Mouse (Mus musculus): ENCODE results near the gene Rpl11. TPM values are rescaled to one million over a fixed set of nuclear protein-coding genes. Genes with fewer than 3 reads are reported as not detected.
A peak's percentile ranks its signal among the peaks of the same experiment; 100 is the strongest.

Gene Rpl11
- total RNA-seq, 2 experiments from 2014 or later, result 209 to 218 TPM

DNA sequence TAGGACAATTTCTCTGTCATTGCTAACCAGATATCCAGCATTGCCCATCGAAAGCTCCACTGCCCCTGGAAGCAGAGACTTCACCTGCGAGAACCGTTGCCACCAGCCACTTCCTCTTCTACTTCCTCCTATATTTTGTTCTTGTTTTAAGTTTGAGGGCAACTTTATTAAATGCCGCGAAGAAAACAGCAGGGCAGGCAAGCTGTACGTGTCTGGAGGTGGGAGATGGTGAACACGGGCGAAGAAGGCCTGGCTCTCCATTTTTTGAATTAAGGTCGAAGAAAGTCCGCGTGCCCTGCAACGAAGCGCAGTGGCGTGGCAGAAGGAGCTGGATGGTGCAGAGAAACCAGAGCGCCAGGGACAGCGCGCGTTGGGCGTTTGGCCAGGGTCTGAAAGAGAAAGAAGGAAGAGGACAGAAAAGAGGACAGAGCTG lies 25.1 kb downstream of the Rpl11 start:
- no peak for DNase-seq

DNA sequence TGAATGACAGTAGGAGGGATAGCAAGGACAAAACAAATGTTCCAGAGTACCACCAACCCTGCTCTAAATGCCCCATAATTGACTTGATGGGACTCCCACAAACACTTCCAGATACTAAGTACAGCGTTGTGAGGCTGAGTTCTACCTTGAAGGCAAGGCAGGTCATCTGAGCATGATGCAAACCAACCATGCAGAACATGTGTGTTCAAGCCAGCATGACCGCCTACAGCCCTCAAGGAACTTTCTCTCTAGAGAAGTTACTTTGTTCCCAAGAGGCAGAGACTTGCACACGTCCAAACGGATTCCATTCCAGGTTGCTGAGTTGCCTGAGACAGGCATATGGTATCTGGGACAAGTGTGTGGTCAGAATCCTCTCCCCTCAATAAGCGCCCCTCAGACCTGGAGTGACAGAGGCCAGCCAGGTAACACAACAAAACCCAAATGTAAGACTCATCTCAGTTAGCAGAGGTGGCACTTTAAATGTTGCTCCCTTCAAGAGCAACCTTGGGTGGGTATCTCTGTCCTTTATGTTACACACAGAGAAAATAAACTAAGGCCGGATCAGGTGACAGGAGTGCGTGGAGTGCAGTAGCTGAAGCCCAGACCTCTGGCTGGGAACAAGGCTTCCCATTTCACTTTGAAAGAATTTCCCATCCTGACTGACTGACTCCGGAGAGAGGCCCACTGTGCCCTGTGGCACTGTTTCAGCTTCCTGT lies 25.7 kb downstream of the Rpl11 start:
- no peak for DNase-seq

DNA sequence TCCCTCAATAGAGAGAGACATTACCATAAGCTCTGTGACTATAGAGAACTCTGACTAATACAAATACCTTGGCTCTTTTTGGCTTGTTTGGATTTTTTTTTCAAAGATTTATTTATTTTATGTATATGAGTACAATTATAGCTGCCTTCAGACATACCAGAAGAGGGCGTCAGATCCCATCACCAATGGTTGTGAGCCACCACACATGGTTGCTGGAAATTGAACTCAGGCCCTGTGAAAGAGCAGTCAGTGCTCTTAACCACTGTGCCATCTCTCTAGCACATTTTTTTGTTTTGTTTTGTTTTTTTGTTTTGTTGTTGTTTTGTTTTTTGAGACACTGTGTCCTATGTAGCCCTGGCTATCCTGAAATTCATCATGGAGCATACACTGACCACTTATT lies 27.9 kb downstream of the Rpl11 start:
- DNase-seq, result no peak

DNA sequence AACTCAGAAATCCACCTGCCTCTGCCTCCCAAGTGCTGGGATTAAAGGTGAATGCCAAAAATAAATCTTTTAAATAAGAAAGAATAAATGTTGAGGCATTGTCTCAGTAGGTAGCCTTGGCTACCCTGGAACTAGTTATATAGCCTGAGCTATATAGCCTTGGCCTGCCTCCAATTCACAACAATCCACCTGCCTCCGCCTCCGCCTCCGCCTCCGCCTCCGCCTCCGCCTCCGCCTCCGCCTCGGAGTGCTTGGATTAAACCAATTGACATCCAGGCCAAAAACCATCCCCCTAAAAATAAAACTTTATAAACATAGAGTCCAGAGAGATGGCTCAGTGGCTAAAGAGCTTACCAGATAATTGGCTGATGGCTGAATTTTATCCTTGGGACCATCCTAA lies 30.3 kb downstream of the Rpl11 start:
- no peak for DNase-seq

DNA sequence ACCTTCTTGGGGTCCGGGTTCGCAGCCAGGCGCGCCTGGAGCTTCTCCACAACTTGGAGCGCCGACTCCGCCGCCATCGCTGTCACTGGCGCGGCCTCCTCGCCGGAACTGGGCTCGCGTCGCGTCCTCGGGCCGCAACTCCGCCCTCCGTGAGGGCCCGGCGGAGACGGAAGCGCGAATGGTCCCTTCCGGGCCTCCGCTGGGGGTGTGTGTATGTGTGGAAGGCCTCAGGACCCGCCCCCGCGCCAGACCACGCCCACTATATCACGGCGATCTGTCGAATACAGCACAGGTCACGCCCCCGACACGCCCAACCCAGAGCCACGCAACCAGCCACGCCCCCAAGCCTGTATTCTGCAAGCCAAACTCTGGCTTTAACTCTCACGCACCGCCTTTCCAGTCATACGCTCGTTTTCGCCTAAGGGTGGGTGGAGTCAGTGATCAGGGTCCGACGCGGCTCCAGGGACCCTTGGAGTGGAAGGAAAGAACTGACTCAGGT lies 31.6 kb downstream of the Rpl11 start, which contains the start of gene Eloa:
Eloa (minus strand) TSS at position 215 of the 499 bp plus-strand sequence.
- peak; percentile 99 for DNase-seq

DNA sequence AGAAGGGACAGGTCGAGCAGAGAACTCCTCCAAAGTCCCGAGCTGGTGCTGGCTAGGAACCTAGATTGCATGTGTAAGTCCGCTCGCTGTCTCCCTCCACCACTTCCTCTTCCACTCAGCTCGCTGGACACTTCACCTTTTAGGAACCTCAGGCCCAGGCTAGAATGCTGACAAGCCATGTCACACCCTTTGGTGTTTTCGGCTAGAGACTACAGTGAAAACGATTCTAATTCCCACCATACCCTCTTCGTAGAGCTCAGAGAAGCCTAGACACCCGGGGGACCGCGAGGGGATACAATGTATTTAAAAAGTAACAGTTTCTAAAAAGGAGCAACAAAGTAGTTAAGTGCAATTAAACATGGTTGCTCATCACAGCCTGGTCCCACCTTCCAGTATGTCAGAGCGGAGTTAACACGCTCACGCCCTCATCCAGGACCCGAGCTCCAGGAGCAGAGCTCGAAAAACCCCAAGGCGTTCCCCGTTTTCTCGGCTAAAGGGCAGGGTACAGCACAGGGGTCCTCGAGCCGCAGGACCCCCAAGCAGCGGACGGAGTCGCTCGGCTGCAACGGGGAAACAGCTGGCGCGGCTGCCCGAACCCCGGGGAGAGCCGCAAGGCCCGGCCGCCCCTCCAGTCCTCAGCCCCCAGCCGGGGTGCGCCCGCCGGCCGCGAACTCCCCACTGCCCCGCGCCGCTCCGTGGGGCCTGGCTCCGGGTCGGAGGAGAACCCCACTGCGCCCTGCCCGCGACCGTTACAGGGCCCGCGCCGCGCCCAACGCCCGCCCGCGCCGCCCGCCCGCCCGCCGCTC lies 32.3 kb downstream of the Rpl11 start:
- DNase-seq, result no peak

DNA sequence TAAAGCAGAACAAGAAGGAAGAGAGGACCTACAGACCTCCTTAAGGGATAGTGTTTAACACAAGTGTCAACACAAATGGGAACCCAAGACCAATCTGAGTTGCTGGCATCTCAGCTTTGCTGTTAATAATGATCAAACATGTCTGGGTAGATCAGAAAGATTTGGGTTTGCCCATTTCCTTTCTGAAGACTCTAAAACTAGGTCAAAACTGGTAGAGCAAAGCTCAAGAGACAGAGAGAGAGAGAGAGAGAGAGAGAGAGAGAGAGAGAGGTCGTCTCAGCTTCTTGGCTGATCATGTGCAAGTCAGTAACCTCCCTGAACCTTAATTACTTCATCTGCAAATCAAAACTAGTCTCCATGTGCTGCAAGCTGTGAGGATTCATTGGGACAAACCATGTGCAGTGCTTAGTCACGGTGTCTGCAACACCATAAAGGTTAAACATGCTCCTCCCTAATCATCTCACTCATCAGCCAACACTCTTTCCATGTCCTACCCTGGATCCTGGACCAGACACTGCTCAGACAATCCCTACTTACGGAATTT lies 37.1 kb downstream of the Rpl11 start:
- DNase-seq, result no peak

DNA sequence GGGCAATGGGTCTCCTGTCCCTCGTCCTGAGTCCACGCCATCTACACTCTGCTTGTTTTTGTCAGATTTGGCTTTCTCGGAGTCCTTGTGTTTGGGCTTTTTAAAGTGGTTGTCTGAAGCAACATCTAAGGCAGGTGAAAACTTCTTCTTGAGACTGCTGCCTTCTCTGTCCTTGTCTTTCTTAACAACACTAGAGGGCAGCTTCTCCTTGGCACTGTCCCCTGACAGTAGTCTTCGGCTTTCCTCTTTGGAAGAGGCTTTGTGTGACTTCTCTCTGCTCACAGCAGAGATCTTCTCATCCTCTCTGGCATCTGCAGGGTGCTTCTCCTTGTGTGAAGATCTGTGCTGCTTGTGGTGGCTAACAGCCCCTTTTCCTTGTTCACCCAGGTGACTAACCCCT lies 42.6 kb downstream of the Rpl11 start:
- no peak for DNase-seq

DNA sequence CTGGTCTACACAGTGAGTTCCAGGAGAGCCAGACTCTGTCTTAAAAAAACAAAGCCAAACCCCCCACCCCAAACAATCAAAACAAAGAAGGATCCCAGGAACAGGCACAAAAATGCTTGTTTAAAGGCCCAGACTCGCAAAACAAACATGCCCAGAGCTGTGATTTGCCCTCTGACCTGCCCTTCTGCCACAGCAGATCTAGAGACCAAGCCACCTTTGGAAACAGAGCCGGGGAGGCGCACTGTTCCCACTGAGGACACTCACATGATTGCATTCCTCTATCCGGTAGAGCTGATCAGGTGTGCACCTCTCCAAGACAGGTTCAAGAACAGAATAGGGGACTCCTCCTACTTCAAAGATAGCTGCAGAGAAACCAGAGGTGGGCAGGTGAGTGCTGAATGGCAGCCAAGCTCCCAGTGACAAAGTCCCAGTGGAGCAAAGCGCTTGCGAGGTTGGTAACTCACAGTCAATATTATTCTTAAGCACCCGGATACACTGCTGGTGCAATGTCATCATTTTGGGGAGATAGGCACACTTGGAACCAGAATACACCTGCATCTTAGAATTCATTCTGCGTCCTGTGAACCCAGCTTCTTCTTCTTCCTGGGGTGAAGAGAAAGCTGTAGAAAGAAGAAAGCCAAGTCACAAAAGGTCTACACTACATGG lies 44.3 kb downstream of the Rpl11 start:
- no peak for DNase-seq

DNA sequence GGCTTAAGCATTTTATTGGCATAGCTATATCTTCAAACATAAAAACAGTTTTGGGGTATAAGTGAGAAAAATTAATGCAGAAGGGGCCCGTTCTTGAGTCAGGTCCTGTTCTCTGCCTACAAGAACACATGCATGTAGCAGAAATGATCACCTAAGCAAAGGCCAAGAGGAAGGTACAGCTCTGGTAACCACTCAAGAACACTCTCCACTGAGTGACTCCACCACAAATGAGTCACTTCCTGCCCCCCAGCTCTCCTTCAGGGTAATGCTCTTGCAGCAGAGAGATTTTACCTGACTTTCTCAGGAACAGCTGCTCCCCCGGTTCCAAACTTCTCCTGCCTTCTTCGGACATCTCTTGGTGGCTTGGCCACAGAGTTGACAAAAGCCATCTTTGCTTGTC lies 46.4 kb downstream of the Rpl11 start:
- no peak for DNase-seq

DNA sequence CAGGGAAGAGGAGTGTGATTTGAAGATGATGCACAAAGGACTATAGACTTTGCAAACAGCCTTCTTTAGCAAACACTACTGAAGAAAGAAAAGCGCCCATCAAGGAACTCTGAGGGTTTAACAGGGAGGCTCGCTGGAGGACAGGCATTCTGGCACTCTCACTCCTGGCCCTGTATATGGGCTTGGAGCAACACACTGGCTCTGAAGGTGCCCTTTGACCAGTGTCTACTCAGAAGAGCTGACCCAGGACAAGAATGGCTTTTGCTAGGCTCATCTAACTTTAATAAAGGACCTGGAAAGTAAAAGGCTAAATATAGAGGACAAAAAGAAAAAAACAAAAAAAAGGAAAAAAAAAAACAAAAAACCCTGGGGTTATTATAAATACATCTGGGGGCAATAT lies 48.3 kb downstream of the Rpl11 start:
- no peak for DNase-seq

DNA sequence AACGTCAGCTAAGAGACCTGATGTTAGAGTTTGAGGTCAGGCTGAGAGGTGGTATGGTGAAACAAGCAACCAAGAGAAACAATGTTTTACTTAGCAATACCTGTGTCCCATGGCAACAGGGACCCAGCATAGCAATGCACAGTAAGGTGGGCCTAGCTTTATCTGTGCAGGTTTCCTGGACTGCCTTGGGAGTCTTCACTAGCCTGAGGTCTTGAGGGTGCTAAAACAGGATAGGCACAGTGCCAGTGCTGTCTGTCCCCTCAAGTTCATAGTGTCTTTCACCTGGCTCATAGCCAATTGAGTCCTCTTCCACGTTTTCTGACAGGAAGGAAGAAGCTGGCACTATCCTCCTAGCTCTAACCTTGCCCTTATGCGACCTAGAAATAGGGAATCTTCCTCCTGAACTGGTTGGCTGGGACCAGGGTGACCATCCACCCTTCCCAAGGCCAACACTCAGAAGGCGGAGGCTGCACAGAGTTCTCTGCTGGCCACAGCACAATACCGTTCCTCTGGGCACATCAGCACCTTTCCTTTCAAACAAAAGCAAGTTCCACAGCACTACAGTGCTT lies 49.0 kb downstream of the Rpl11 start:
- DNase-seq, result no peak

DNA sequence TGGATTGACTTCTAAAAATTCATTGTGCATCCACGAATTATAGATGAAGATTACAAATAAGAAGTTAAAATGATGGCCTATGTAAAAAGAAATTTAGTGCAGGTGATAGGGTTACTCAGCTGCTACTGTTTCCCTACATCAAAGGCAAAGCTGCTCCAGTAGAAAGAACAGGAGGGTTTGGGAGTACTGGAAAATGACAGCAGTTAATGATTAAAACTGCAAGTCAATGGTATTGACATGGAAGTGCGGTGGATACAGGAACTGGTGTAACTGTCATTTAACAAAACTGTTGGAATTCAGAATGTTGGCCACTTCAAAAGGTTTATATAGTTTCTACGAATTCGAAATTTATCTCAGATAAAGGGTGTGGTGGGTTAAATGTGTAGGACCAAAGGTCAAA lies 58.1 kb downstream of the Rpl11 start:
- no peak for DNase-seq

DNA sequence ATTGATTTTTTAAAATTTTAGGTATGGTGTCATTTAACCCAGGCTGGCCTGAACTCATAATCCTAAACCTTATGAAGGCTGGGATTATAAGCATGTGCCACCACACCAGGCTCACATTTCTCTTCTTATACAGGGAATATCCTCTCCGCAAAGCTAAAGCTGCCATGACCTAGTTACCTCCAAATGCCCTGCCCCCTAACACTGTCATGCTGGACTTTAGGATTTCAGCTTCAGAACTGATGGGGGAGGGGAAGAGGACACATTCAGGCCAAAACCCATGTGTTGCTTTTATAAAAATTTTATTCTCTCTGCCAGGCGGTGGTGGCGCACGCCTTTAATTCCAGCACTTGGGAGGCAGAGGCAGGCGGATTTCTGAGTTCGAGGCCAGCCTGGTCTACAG lies 59.3 kb downstream of the Rpl11 start:
- DNase-seq, result no peak

DNA sequence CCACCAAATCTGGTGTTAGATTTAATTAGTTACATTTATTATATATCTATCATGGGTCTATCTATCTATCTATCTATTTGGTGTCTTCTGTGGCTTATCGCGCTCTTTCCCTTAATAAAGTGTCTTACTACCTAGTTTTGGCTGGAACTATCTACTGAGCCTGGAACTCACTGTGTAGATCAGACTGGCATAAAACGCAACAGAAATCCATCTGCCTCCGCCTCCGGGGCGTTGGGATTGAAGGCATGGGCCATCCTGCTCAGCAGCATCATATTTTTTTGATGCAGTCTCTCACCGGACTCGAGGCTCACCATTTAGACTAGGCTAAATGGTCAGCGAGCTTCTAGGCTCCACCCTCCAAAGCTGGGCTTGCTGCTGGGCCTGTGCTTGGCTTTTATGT lies 65.5 kb downstream of the Rpl11 start:
- DNase-seq, result no peak

DNA sequence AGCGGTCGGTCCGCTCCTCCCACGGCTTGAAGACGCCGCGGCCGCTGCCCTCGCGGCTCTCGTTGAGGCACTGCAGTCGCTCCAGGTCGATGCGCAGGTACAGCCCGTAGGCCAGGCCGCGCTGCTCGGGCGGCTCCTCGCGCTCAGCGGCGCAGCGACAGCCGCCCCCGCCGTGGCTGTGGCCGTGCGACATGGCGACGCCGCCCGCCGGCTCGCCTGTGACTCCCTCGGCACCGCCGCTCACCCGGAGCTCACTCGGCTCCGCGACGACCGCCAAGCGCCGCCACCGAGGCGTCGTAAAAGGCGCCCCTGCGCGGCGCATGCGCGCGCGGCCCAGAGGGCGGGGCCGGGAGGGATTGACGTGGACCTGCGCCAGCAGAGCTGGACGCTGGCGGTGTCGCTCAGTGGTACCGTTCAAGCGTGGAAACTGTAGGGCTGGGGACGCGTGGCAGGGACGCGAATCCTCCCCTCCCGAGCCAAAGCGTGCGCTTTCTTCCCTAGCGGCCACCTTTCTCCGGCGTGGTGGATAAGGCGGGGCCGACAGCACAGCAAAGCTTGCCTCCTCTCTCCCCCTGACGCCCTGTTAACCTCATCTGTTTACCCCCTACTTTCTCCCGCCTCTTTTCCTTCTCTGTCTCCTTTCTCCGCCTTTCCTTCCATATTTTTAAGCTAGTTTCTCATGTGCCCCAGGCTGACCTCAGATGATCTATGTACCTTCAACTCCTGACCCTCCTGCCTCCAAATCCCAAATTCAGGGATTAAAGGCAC lies 66.1 kb downstream of the Rpl11 start, which contains the start of gene Pithd1:
Pithd1 (minus strand) TSS at position 322 of the 768 bp plus-strand sequence.
- DNase-seq, result peak; percentile 90

DNA sequence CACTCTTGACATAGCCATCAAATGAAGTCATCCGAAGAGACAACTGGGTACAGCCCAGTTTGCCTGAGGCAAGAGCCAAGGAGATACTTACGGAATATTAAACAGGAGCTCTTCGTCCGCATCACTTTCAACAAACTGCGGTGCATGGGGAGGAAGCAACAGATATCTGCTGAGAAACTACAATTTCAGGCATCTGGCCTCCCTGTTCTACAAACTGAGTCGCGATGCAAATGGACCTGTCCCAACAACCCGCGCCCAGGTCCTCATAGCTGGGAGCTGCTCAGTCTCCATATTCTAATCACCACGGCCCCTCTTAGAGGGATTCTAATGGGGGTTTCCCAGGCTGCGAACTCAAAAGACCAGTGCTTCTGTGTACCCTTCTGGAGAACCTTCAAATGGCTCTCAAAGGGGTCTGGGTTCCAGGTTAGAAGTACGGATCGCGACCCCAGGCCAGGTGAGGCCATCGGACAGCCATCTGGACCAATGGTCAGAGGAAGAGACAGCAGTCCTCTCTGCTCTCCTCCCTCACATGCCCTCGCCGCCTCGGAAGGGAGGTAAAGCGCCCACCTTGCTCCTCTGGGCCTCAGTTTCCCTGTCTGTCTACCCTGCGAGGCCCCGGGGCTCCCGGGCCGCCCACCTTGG lies 66.8 kb downstream of the Rpl11 start:
- no peak for DNase-seq

DNA sequence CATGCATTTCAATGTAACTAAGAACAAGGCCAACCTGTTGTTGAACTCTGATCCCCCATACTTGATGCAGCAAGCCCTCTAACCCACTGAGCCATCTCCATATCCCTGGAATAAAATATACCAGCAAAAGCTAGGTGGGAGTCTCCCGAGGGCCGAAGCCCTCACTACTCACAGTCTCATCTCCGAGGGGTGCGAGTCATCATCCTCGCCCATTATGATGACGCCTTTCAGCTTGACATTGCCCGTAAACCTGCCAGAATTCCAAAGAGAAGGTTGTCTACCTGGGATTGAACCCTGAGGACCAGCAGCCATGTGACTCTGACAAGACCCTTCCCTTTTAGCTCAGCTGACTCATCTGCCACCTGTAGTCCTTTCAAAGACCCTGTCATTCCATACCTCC lies 67.5 kb downstream of the Rpl11 start:
- no peak for DNase-seq

DNA sequence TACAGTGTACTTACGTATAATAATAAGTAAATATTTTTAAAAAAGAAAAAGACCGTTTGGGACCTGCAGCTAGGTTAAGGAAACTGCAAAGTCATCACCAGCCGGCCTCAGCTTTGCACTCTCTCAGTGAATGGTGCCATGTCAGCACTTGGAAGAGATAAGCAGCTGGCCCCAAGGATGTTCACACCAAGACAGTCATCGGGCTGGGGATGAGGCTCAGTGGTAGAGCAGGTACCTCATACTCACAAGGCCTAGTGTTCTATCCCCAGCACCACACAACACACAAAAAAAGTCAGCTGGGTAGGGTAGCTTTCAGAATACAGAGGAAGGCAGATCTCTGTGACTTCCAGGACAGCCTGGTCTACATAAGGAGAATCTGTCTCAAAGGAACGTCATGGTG lies 68.0 kb downstream of the Rpl11 start:
- DNase-seq, result no peak

DNA sequence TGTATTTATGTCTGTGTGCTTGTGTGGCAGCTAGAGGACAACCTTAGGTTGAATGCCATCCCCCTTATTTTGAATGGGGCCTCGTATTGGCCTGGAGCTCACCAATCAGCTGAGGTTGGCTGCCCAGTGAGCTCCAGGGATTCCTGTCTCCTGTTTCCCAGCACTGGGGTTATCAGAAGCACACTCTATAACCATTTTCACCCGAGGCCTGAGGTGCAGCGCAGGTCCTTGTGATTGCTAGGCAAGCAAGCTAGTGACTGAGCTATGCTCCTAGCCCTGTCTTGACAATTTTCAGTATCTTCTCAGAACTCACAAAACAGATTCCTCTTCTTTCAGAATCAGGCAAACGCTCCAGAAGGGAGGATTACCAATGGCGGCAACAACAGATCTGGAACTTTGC lies 68.7 kb downstream of the Rpl11 start:
- DNase-seq, result no peak

DNA sequence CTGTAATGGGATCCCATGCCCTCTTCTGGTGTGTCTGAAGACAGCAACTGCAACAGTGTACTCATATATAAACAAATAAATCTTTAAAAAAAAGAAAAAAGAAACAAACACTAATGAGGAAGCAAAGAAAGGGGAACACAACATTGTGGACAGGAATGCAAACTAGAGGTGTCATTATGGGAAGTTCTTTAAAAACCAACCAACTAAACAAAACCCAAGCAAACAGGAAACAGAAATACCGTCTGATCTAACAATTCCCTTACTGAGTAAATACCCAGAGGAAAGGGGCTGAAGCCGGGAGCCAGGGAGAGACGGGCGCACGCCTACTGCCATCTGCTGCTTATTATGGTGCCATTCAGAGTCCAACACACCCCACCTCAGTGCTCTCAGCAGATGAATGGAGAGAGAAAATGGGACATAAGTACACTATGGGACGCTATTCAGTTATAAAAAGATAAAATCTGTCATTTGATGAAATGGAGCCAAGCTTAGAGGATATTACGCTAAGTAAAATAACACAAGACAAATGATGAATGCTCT lies 71.6 kb downstream of the Rpl11 start:
- no peak for DNase-seq

All from gastrocnemius, postnatal 25 days (tissue).